Mouse (Mus musculus) liver, adult 10 weeks (tissue): Measurements from ENCODE around the gene Oas1f. TPM values are rescaled to one million over a fixed set of nuclear protein-coding genes. Genes with fewer than 3 reads are reported as not detected.

Source experiments
- polyA plus RNA-seq: library from polyadenylated mRNA; stranded (reverse); fragments of 350-450 nt; fragmentation: Illumina TruSeq; extraction: RNeasy Lipid Tissue Mini Kit (QIAGEN cat#74804); gene quantifications from one replicate; pipeline ENCODE4 v1.2.3, GENCODE M21; 2014; ENCODE audit warnings: low read depth, low replicate concordance

Gene Oas1f
- not detected for polyA plus RNA-seq

GRCm38 (mm10) chr5:120847067-120847466, at the start of gene Oas1f:
Gene Oas1f (plus strand): TSS chr5:120847367.

GRCm38 (mm10) chr5:120811951-120812819, 35.0 kb upstream of the Oas1f start, which contains the start of gene Oas1c:
Gene Oas1c (minus strand): TSS chr5:120812514.

GRCm38 (mm10) chr5:120861121-120861520, 14.0 kb downstream of the Oas1f start, which contains the start of gene Oas1h:
Gene Oas1h (plus strand): TSS chr5:120861421.

GRCm38 (mm10) chr5:120887413-120887812, 40.2 kb downstream of the Oas1f start, which contains the start of gene Oas1g:
Gene Oas1g (minus strand): TSS chr5:120887613.

GRCm38 (mm10) chr5:120906791-120907733, 59.9 kb downstream of the Oas1f start, which contains the start of gene Oas1a:
Gene Oas1a (minus strand): TSS chr5:120907521.

Other genes with a start within 250 kb of the Oas1f start
- 0.64 TPM for gene Rita1, start 234.8 kb upstream of the Oas1f start, polyA plus RNA-seq
- gene Ddx54, start 234.6 kb upstream of the Oas1f start, polyA plus RNA-seq, result 0.61 TPM
- not detected for gene Cfap73, start 213.1 kb upstream of the Oas1f start, polyA plus RNA-seq
- not detected for gene Rasal1, start 198.6 kb upstream of the Oas1f start, polyA plus RNA-seq
- gene Dtx1, start 135.4 kb upstream of the Oas1f start, polyA plus RNA-seq, result not detected
- gene Oas2, start 97.5 kb upstream of the Oas1f start, polyA plus RNA-seq, result 1.4 TPM
- gene Oas3, start 69.7 kb upstream of the Oas1f start, polyA plus RNA-seq, result 0.29 TPM
- not detected for gene Oas1e, start 51.8 kb upstream of the Oas1f start, polyA plus RNA-seq
- gene Oas1c, start 34.9 kb upstream of the Oas1f start, polyA plus RNA-seq, result not detected
- gene Oas1h, start 14.1 kb downstream of the Oas1f start, polyA plus RNA-seq, result not detected
- 1.4 TPM for gene Oas1g, start 40.2 kb downstream of the Oas1f start, polyA plus RNA-seq
- gene Oas1a, start 60.2 kb downstream of the Oas1f start, polyA plus RNA-seq, result 1.0 TPM
- not detected for gene Oas1d, start 67.2 kb downstream of the Oas1f start, polyA plus RNA-seq
- gene Rph3a, start 162.7 kb downstream of the Oas1f start, polyA plus RNA-seq, result not detected